Mouse (Mus musculus) testis, adult 2 months (tissue): ENCODE measurements at regions not wholly inside any gene's neighbourhood (a gene's known extent, or its start where the extent isn't known, plus 50 kb on each side); places are given as distances from the start of the nearest gene placed in this dataset.

Source experiments
- H3K27ac ChIP-seq: fragments of 200-500 bp; 2 replicates; pipeline ENCODE4 v1.5.1; 2012; ENCODE audit warnings: low read depth, low read length; ENCODE audit not compliant: control insufficient read depth, insufficient read depth
- H3K27me3 ChIP-seq: fragments of 200-500 bp; 2 replicates; pipeline ENCODE4 v1.6.1; 2012; ENCODE audit warnings: mild to moderate bottlenecking, low read length, moderate library complexity; ENCODE audit not compliant: control insufficient read depth, insufficient read depth
- H3K36me3 ChIP-seq: fragments of 200-500 bp; 2 replicates; pipeline ENCODE4 v1.6.1; 2012; ENCODE audit warnings: mild to moderate bottlenecking, low read length; ENCODE audit not compliant: control insufficient read depth, insufficient read depth
- H3K4me1 ChIP-seq: fragments of 200-500 bp; 2 replicates; pipeline ENCODE4 v1.6.1; 2012; ENCODE audit warnings: low read length; ENCODE audit not compliant: control insufficient read depth, insufficient read depth
- H3K4me3 ChIP-seq: fragments of 200-500 bp; 2 replicates; pipeline ENCODE4 v1.5.1; 2012; ENCODE audit warnings: low read depth, mild to moderate bottlenecking, low read length, moderate library complexity, mixed read lengths; ENCODE audit not compliant: control insufficient read depth
- CTCF ChIP-seq: fragments of 200-500 bp; IDR thresholded peaks from 2 replicates; pipeline ENCODE4 v1.5.1; 2012; ENCODE audit warnings: low read depth, mild to moderate bottlenecking, inconsistent platforms, low read length, moderate library complexity; ENCODE audit not compliant: control insufficient read depth, insufficient read depth, insufficient replicate concordance
- POLR2A ChIP-seq: fragments of 200-500 bp; IDR thresholded peaks from 2 replicates; pipeline ENCODE4 v1.6.1; 2012; ENCODE audit warnings: low read depth, mild to moderate bottlenecking, inconsistent platforms, low read length, moderate library complexity; ENCODE audit not compliant: control insufficient read depth

- no peak for TF ChIP-seq CTCF
- TF ChIP-seq POLR2A: no peak
- no peaks in the 10 kb centered on the region for H3K27me3 ChIP-seq
- H3K36me3 ChIP-seq: no peaks in the 10 kb centered on the region
- peaks cover 4% of the 10 kb centered on the region; the same call in 1 of the 2 replicates for H3K4me1 ChIP-seq
- H3K27ac ChIP-seq: no peak overlapping the region
- H3K4me3 ChIP-seq: no peak overlapping the region
Observed at GRCm38 (mm10) chr8:37150286-37150685, 156.9 kb downstream of the AI429214 start.

- no peaks in the 10 kb centered on the region for H3K36me3 ChIP-seq
- no peaks in the 10 kb centered on the region for H3K27me3 ChIP-seq
- no peak overlapping the region for H3K4me3 ChIP-seq
- H3K4me1 ChIP-seq: peaks cover 4% of the 10 kb centered on the region; the same call in 1 of the 2 replicates
- TF ChIP-seq CTCF: no peak
- TF ChIP-seq POLR2A: no peak
- no peak overlapping the region for H3K27ac ChIP-seq
Observed at GRCm38 (mm10) chr8:37154361-37154760, 161.0 kb downstream of the AI429214 start.

DNA sequence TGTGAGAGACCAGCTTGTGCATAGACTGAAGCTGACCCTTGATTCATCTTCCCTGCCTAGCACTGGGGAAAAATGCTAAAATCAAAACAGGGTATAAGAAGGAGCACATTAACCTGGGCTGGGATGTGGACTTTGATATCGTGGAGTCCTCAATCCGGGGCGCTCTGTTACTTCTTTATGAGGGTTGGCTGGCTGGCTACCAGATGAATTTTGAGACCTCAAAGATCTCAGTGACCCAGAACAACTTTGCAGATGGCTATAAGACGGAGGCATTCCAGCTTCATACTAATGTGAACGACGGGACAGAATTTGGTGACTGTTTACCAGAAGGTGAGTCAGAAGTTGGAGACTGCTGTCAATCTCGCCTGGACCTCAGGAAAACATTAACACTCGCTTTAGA lies 161.5 kb downstream of the AI429214 start:
- H3K27ac ChIP-seq: no peak overlapping the region
- H3K4me1 ChIP-seq: peaks cover 4% of the 10 kb centered on the region; the same call in 1 of the 2 replicates
- no peak overlapping the region for H3K4me3 ChIP-seq
- H3K27me3 ChIP-seq: no peaks in the 10 kb centered on the region
- no peaks in the 10 kb centered on the region for H3K36me3 ChIP-seq
- TF ChIP-seq POLR2A (no peak), CTCF (no peak)

GRCm38 (mm10) chr8:37159481-37159880 lies 166.1 kb downstream of the AI429214 start:
- Histone ChIP-seq H3K4me1 (peaks cover 1% of the 10 kb centered on the region; the same call in 1 of the 2 replicates), H3K27me3 (no peaks in the 10 kb centered on the region)
- TF ChIP-seq POLR2A (no peak), CTCF (peak; percentile 58; the same call in 1 of the 2 replicates)

GRCm38 (mm10) chr8:37196859-37197258 lies 203.5 kb downstream of the AI429214 start:
- no peak overlapping the region for H3K4me3 ChIP-seq
- no peaks in the 10 kb centered on the region for H3K27me3 ChIP-seq
- no peak overlapping the region for H3K27ac ChIP-seq
- TF ChIP-seq POLR2A: no peak
- TF ChIP-seq CTCF: no peak
- no peaks in the 10 kb centered on the region for H3K36me3 ChIP-seq
- no peaks in the 10 kb centered on the region for H3K4me1 ChIP-seq

More at GRCm38 (mm10) chr8:37159481-37159880, 166.1 kb downstream of the AI429214 start:
- Histone ChIP-seq H3K27ac (no peak overlapping the region), H3K36me3 (no peaks in the 10 kb centered on the region), H3K4me3 (no peak overlapping the region)

- Histone ChIP-seq H3K4me1 (no peaks in the 10 kb centered on the region), H3K27ac (no peak overlapping the region), H3K36me3 (no peaks in the 10 kb centered on the region), H3K4me3 (no peak overlapping the region), H3K27me3 (no peaks in the 10 kb centered on the region)
- TF ChIP-seq POLR2A (no peak), CTCF (no peak)
Observed at GRCm38 (mm10) chr8:37215894-37216293, 222.5 kb downstream of the AI429214 start.

DNA sequence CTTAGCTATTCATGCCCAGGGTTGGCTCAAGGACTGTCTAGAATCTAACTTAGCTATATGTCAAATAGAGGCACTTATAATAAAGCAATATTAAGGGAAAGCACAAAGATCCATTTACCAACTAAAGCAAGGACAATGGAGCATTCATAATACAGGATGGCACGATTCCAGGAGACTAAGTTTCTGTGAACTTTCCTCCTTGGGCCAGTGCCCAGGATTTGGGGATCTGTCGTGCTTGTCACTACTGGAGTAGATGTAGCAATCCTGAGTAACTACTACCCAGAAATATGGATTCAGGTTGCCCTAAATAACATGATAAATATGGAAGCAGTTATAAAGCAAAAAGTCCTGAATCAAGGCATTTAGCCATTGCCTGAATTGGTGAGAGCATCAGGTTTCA lies 233.7 kb downstream of the AI429214 start:
- no peak overlapping the region for H3K4me3 ChIP-seq
- no peak for TF ChIP-seq POLR2A
- no peak for TF ChIP-seq CTCF
- no peaks in the 10 kb centered on the region for H3K27me3 ChIP-seq

GRCm38 (mm10) chr8:37237306-37237705 lies 243.9 kb downstream of the AI429214 start:
- no peaks in the 10 kb centered on the region for H3K27me3 ChIP-seq
- no peak overlapping the region for H3K27ac ChIP-seq
- H3K36me3 ChIP-seq: no peaks in the 10 kb centered on the region
- TF ChIP-seq CTCF (no peak), POLR2A (no peak)
- no peak overlapping the region for H3K4me3 ChIP-seq
- H3K4me1 ChIP-seq: no peaks in the 10 kb centered on the region

More for the DNA sequence above, 233.7 kb downstream of the AI429214 start:
- no peaks in the 10 kb centered on the region for H3K36me3 ChIP-seq
- H3K4me1 ChIP-seq: no peaks in the 10 kb centered on the region
- no peak overlapping the region for H3K27ac ChIP-seq
